Mouse (Mus musculus): Measurements from ENCODE around the gene Ext2. TPM values are rescaled to one million over a fixed set of nuclear protein-coding genes. Genes with fewer than 3 reads are reported as not detected.

Gene Ext2
- polyA plus RNA-seq, 1 experiment from 2014 or later = 79.8 TPM

DNA sequence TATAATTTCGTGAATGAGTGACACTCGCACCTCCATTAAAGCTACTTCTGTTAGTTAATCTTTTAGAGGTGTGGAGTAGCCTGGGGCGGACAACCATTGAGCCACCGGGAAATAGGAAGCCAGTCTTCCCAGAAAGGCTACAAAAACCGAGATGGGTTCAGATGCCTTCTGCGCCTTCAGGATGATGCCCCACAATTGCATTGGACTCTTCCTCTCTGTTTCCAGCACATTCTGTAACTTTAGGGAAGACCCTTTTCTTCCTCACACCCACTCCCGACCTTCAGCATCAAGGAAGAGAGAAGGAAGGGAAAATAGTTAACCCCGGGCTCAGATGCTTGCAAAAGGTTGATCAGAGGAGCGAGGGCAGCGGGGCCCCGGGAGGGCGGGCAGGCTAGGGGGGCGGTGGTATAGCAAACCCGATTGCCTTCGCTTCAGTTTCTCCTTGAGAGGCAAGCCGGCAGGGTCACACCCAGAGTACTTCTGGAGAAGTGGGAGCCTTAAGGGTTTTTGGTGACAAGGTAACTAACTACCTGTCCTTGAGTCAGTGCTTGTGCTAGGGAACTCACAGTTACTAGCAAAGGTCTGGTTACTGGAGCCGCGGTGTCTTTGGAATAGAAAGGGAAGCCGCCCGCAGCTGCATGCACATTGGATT is 174.3 kb downstream of the Ext2 start:
- Histone ChIP-seq H3K27ac (ENCODE audit: poor library complexity, severe bottlenecking) (no peak overlapping the region), H3K9ac (no peak overlapping the region), H3K4me1 (replicated peaks) (peaks cover 21% of the 10 kb centered on the region), H3K4me2 (no peak overlapping the region), H3K4me3 (no peak overlapping the region), H3K36me3 (no peaks in the 10 kb centered on the region), H3K27me3 (replicated peaks) (peaks cover 88% of the 10 kb centered on the region), H3K9me3 (replicated peaks) (no peaks in the 10 kb centered on the region)
- 5% methylated on average over 20 of the region's 20 CpGs for WGBS
- ATAC-seq (ENCODE audit: insufficient number of reproducible peaks, low FRiP score) = no peak

DNA sequence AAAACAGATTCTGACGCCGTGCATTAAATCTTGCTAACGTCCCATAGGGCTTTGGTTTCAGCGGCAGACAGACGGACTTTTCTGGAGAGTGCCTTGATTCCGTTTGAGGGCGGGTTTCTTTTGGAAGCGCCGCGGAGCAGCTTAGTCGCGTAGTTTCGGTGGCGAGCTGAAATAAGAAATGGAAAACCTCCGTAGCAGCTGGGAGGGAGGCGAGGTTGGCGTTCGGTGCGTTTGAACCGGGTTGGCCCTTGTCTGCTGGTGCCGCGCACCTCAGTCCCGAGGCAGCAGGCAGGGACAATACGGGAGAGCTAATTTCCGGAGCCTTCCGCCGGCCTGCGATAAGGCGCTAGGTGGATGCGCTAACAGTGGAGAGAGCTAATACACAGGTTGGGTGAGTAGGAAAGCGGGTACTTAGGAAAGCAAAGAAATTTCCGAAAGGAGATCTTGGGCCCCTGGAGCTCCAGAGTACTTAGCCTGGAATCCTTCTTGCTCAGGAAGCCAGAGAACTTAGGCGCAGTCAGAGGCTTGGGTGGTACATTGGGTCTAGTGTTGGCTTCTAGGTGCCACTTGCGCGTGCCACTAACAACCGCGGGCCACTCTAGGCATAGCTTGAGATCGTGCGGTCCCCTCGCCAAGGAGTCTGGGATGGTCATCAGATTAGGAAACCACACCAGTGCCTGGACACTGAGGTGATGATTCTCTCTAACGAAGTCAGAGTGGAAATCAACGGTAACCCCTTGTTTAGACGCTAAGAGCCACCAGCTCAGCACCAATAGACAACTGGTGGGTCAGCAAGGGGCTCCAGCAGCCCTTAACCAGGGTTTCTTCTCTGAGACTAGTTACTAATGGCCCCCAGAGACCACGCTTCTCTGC is 175.1 kb downstream of the Ext2 start:
- 1% methylated on average over 44 of the region's 44 CpGs for WGBS
- Histone ChIP-seq H3K4me2 (peak overlapping the region; percentile 52), H3K27me3 (replicated peaks) (peaks cover 90% of the 10 kb centered on the region), H3K9ac (no peak overlapping the region), H3K36me3 (no peaks in the 10 kb centered on the region), H3K9me3 (replicated peaks) (no peaks in the 10 kb centered on the region), H3K4me3 (peak overlapping the region; percentile 24), H3K27ac (ENCODE audit: poor library complexity, severe bottlenecking) (no peak overlapping the region), H3K4me1 (replicated peaks) (peaks cover 28% of the 10 kb centered on the region)
- no peak for ATAC-seq (ENCODE audit: insufficient number of reproducible peaks, low FRiP score)

DNA sequence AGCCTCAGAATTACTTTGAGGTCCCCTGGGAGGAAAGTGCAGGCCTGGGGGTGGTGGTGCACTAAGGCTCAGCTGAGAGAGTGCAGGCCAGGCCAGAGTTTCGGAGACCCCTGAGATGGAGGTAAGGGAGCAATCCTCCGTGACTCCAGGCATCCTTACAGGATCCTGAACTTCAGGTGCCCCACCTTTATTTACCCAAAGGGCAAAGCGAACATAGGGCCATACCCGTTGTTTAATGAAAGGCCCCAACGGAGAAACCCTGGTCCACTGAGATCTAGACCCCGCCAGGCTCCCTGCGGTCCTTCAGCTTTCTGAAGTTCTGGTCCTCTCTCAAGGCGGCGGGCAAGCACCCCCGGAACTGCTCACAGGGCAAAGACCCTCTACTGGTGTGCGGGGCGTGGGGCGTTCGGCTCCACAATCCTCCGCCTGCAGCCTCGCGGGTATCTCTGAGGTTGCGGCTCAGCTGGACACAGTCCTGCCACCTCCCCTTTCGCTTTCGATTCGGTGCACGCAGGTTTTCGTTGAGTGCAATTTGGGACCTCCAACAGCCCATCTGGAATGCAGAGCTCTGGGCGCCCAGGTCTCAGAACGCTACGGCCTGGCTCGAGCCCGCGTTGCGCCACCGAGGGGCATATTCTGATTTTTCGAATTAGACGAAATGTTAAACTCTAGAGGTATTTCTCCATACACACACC is 176.6 kb downstream of the Ext2 start:
- Histone ChIP-seq H3K27me3 (replicated peaks) (peaks cover 88% of the 10 kb centered on the region), H3K4me2 (peak overlapping the region; percentile 59), H3K4me3 (peak overlapping the region; percentile 41), H3K36me3 (no peaks in the 10 kb centered on the region), H3K27ac (ENCODE audit: poor library complexity, severe bottlenecking) (no peak overlapping the region), H3K9ac (peak overlapping the region; percentile 29), H3K9me3 (replicated peaks) (no peaks in the 10 kb centered on the region), H3K4me1 (replicated peaks) (peaks cover 28% of the 10 kb centered on the region)
- ATAC-seq (ENCODE audit: insufficient number of reproducible peaks, low FRiP score) = no peak
- 6% methylated on average over 33 of the region's 33 CpGs for WGBS

DNA sequence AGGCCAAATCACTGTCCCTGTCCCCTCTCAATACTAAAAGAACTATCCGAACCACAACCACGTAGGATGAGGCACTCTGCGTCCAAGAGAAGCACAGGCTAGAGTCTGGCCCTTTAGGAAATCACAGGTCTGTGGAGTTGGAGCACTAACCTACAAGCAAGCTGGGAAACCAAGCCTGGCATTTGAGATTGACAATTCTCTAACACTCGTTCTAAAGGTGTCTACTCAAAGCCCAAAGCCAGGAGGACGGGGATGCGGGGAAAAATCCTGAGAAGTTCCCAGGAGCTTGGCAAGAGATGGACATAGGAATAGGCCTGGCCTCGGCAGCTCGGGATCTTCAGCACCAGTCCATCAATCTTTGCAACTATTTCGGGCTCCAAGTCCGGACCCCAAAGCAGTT is 177.2 kb downstream of the Ext2 start:
- H3K4me3 ChIP-seq = no peak overlapping the region
- WGBS = 26% methylated on average over 10 of the region's 10 CpGs
- peaks cover 28% of the 10 kb centered on the region for H3K4me1 ChIP-seq (replicated peaks)
- H3K9ac ChIP-seq = no peak overlapping the region
- H3K4me2 ChIP-seq = no peak overlapping the region
- ATAC-seq (ENCODE audit: insufficient number of reproducible peaks, low FRiP score) = no peak
- H3K27ac ChIP-seq (ENCODE audit: poor library complexity, severe bottlenecking) = no peak overlapping the region
- H3K27me3 ChIP-seq (replicated peaks) = peaks cover 88% of the 10 kb centered on the region
- H3K9me3 ChIP-seq (replicated peaks) = no peaks in the 10 kb centered on the region
- no peaks in the 10 kb centered on the region for H3K36me3 ChIP-seq

DNA sequence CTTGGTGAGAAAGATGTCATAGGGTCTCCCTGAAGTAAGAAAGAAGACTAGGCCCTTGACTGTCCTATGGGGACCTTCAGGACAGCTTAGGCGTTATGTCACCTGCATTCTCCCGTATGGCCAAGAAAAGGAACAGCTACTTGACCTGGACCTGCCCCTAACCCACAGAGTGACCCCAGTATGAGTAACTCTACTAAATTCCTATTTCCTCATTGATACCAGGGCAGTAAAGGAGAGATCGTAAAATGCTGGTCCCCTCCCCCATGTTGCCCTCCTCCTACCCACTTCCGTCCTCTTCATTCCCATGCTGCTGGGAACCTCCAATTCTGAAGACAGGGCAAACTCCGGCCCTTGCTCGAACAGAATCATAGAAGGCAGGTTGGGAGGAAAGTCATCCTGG is 177.6 kb downstream of the Ext2 start:
- ATAC-seq (ENCODE audit: insufficient number of reproducible peaks, low FRiP score) = no peak
- 44% methylated on average over 6 of the region's 6 CpGs for WGBS
- Histone ChIP-seq H3K4me2 (no peak overlapping the region), H3K9ac (no peak overlapping the region), H3K9me3 (replicated peaks) (no peaks in the 10 kb centered on the region), H3K4me3 (no peak overlapping the region), H3K36me3 (no peaks in the 10 kb centered on the region), H3K4me1 (replicated peaks) (peaks cover 28% of the 10 kb centered on the region), H3K27ac (ENCODE audit: poor library complexity, severe bottlenecking) (no peak overlapping the region), H3K27me3 (replicated peaks) (peaks cover 88% of the 10 kb centered on the region)

DNA sequence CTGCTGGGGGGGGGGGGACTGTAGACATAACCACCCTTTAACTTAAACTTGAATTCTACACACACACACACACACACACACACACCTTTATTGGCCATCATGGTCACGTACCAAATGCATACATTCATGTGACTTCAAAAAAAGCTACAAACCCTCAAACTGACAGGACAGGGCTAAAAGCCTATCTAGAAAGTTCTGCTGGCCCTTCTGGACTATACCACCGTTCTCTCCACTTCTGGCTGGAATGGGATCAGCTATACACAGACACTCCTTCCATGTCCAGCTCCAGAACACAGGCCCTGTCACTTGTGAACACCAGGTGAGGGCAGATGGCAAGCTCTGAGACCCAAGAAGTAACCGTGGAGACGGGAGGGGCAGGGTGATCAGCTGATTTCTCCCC is 178.1 kb downstream of the Ext2 start:
- no peak for ATAC-seq (ENCODE audit: insufficient number of reproducible peaks, low FRiP score)
- WGBS = 47% methylated on average over 4 of the region's 4 CpGs

DNA sequence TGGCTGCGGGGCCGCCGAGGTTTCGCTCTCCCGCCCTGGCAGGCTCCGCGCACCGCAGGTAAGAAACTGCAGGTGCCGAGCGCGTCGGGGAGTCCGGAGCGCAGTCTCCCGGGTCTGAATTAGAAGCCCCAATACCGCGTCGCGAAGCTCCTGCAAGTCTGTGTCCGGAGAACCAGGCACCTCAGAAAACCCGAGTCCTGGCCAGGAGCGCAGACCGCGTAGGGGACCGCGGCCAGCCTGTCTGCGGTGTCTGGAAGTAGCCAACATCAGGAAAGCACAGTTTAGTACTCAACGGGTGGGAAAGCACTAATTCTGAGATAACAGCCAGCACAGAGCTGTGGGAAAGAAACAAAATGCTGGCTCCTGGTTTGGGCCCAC is 179.0 kb downstream of the Ext2 start:
- H3K27ac ChIP-seq (ENCODE audit: poor library complexity, severe bottlenecking) = no peak overlapping the region

More for the DNA sequence above, 178.1 kb downstream of the Ext2 start:
- H3K9ac ChIP-seq = no peak overlapping the region
- H3K36me3 ChIP-seq = no peaks in the 10 kb centered on the region
- no peak overlapping the region for H3K4me2 ChIP-seq
- H3K27ac ChIP-seq (ENCODE audit: poor library complexity, severe bottlenecking) = no peak overlapping the region
- H3K9me3 ChIP-seq (replicated peaks) = no peaks in the 10 kb centered on the region
- no peak overlapping the region for H3K4me3 ChIP-seq
- H3K27me3 ChIP-seq (replicated peaks) = peaks cover 88% of the 10 kb centered on the region
- H3K4me1 ChIP-seq (replicated peaks) = peaks cover 28% of the 10 kb centered on the region

DNA sequence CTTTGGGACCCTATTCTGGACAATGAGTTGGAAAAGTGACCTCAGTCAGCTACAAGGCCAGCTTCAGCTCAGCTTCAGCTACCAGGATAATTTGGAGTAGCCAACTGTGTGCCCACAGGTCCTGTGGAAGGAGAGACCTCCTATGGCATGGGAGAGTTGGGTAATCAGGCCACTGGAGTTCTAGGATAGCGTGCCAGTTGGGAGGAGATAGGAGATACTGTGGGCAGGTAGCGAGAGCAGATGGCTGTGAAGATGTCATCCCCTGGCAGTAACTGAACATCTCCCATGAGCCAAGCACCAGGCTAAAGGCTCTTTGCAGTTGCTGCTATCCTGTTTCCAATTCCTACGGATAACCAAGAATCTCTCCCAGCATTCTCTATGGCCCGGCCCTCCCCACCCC is 187.8 kb downstream of the Ext2 start:
- WGBS = 77% methylated on average over 4 of the region's 4 CpGs
- Histone ChIP-seq H3K9ac (no peak overlapping the region), H3K36me3 (no peaks in the 10 kb centered on the region), H3K27ac (ENCODE audit: poor library complexity, severe bottlenecking) (no peak overlapping the region), H3K4me3 (no peak overlapping the region), H3K9me3 (replicated peaks) (no peaks in the 10 kb centered on the region), H3K4me2 (no peak overlapping the region), H3K27me3 (replicated peaks) (peaks cover 74% of the 10 kb centered on the region), H3K4me1 (replicated peaks) (no peaks in the 10 kb centered on the region; the same call in 1 of the 2 replicates)
- ATAC-seq (ENCODE audit: insufficient number of reproducible peaks, low FRiP score) = no peak

More for the DNA sequence above, 179.0 kb downstream of the Ext2 start:
- Histone ChIP-seq H3K4me1 (replicated peaks) (peaks cover 26% of the 10 kb centered on the region), H3K4me3 (peak overlapping the region; percentile 54), H3K9me3 (replicated peaks) (no peaks in the 10 kb centered on the region), H3K4me2 (peak overlapping the region; percentile 94), H3K36me3 (no peaks in the 10 kb centered on the region), H3K9ac (peak overlapping the region; percentile 67; the same call in 1 of the 2 replicates), H3K27me3 (replicated peaks) (peaks cover 88% of the 10 kb centered on the region)
- WGBS = 2% methylated on average over 28 of the region's 28 CpGs
- no peak for ATAC-seq (ENCODE audit: insufficient number of reproducible peaks, low FRiP score)

DNA sequence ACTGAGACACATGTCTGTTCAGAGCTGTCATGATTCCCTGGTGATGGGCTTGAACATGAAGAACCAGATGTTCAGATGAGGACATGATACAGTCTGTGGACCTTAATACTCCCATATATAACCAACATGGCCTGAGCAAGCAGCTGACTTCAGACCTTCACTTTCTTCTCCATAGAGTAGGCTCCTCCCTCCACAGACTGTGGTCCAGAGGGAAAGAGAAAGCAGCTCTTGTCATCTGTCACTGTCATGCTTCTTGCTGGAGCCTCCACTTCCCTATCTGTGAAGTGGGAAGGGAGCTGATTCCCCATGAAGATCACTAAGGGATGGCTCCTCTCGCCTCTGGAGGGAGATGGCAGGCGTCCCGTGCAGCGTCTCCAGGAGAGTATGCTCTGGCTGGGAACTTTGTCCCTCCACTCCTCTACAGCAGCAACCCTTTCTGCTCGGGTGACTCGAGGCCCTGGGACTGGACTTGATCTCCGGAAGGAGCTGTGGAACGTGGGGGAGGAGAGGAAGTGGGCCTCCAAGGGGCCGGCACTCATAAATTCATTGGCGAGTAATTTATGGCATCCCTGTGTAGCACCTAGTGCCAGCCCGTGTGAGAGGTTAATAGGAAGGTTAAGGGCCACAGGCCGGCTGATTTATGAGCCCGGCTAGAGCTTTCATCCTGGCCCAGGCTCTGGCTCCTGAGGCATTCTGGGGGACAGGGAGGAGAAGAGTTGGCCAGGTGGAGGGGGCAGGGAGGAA is 197.5 kb downstream of the Ext2 start:
- ATAC-seq (ENCODE audit: insufficient number of reproducible peaks, low FRiP score) = no peak
- Histone ChIP-seq H3K9me3 (replicated peaks) (no peaks in the 10 kb centered on the region), H3K36me3 (no peaks in the 10 kb centered on the region), H3K27me3 (replicated peaks) (peaks cover 41% of the 10 kb centered on the region), H3K9ac (no peak overlapping the region), H3K4me1 (replicated peaks) (peaks cover 2% of the 10 kb centered on the region; the same call in 1 of the 2 replicates), H3K4me2 (no peak overlapping the region), H3K27ac (ENCODE audit: poor library complexity, severe bottlenecking) (no peak overlapping the region), H3K4me3 (no peak overlapping the region)
- 72% methylated on average over 13 of the region's 13 CpGs for WGBS

DNA sequence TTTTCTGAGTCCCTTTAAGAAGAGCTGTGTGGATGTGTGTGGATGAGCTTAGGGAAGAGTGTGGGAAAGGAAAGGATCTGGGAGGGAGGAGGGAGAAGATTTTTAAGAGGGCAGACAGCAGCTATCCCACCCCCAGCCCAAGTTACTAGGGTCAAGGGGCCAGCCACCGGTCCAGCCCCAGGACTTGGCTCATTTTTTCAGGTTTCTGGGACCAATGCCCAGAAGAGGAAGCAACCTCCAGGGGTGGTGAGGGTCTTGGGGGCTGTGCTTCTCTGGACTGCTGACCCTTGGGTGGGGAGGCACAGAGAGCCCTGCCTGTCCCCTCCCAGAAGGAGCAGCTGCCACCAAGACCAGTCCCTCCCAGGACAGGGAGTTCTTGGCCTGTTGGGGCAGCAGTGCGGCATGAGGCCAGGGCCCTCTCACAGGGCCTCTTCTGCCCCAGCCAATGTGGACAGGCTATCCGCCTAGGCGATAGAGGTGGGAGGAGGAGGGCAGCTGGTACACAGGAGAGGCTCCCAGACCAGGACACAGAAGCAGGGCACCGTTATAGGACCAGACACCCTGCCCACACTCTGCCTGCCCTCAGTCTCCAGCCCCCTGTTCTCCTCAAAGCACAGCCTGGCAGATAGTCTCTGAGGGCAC is 203.0 kb downstream of the Ext2 start:
- peaks cover 17% of the 10 kb centered on the region; the same call in 1 of the 2 replicates for H3K27me3 ChIP-seq (replicated peaks)
- H3K9me3 ChIP-seq (replicated peaks) = no peaks in the 10 kb centered on the region
- H3K27ac ChIP-seq (ENCODE audit: poor library complexity, severe bottlenecking) = no peak overlapping the region
- WGBS = 38% methylated on average over 5 of the region's 5 CpGs
- no peak overlapping the region for H3K9ac ChIP-seq
- no peaks in the 10 kb centered on the region for H3K36me3 ChIP-seq
- H3K4me3 ChIP-seq = no peak overlapping the region
- no peak overlapping the region for H3K4me2 ChIP-seq
- H3K4me1 ChIP-seq (replicated peaks) = peaks cover 15% of the 10 kb centered on the region; the same call in 1 of the 2 replicates
- peak; percentile 39; the same call in 1 of the 2 replicates for ATAC-seq (ENCODE audit: insufficient number of reproducible peaks, low FRiP score)

Data from heart, embryonic 12.5 days (tissue).